9 mouse cellular contexts compared by ENCODE assay signal in the genomic region with DNA sequence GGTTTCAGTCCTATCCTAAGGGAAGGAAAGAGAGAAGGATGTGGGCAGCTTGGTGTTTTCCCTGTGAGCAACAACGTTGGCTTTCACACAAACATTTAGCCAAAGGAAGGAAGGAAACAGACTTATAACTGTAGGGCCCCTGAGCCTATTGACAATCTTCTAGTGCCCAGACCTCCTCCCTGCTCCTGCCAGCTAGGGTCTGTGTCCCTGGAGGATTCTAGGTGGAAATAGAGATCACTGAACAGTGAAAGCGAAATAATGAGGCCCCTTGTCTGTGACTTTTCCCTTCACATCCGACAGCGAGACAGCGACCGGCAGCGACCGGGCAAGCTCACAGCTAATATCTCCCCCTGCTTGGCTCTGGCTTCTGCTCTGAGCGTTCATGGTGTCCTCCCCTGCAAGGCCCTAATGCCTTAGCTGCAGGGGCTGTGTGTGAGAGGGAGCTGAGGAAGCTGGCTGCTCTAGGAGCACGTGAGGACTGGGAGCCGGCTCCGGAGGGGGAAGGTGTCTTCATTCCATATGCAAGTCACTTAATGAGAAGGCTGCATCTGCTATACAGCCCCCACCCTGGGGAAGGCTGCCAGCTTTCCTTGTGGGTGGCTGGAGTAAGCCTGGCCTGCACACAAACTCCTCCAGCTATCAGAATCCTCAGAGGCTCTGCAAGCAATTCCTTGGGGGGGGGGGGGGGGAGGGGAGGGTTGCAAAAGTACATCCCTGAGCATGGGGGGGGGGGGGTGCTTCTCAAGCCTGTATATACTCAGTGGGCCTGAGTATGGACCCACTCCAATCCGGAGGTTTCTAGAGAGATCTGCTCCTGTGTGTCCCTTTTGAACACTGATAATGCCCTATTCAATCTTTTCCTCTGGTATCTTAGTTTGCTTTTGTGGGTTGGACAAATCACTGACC.
DNase-seq lines count a peak whose midpoint lies in the region; ATAC-seq and TF ChIP-seq lines count a peak whose summit lies in the region.
"Had no signal": no experiment of that assay in that cellular context is flagged by ENCODE, and none has a peak within 500 bp of the region (broad histone marks: within the 10 kb centered on the region; RNA-seq: fewer than 3 reads in every experiment).

No protein-coding gene starts in this region.

- H3K4me2 ChIP-seq in lung, embryonic 14.5 days: 0 out of 2 replicates have a peak overlapping the region, but pooled peaks have one; percentile 2
- peak overlapping the region; percentile 44 for H3K4me2 ChIP-seq in forebrain, embryonic 12.5 days
- peak overlapping the region; percentile 7 for H3K4me2 ChIP-seq in hindbrain, postnatal 0 days (ENCODE audit: low read depth, low read length)

- 0 out of 2 replicates have a peak overlapping the region, but pooled peaks have one; percentile 30 for H3K27ac ChIP-seq in lung, embryonic 14.5 days (ENCODE audit: low read depth)
- H3K27ac ChIP-seq in forebrain, embryonic 12.5 days: 0 out of 2 replicates have a peak overlapping the region, but pooled peaks have one; percentile 50
- peak overlapping the region; percentile 61 for H3K27ac ChIP-seq in hindbrain, postnatal 0 days
- H3K27ac ChIP-seq: liver, embryonic 14.5 days had no signal

- H3K9me3 ChIP-seq in lung, embryonic 14.5 days (ENCODE audit: low read depth, low read length): no peaks in the 10 kb centered on the region
- H3K9me3 ChIP-seq in forebrain, embryonic 12.5 days: no peaks in the 10 kb centered on the region
- no peaks in the 10 kb centered on the region for H3K9me3 ChIP-seq in hindbrain, postnatal 0 days (ENCODE audit: low read length)

- H3K9ac ChIP-seq in lung, embryonic 14.5 days: no peak overlapping the region
- H3K9ac ChIP-seq in forebrain, embryonic 12.5 days: peak overlapping the region; percentile 21; the same call in 1 of the 2 replicates
- 0 out of 2 replicates have a peak overlapping the region, but pooled peaks have one; percentile 0 for H3K9ac ChIP-seq in hindbrain, postnatal 0 days (replicated peaks; ENCODE audit: low read length)
- H3K9ac ChIP-seq: liver, embryonic 14.5 days had no signal

- H3K4me3 ChIP-seq in lung, embryonic 14.5 days (ENCODE audit: low read depth, low read length): no peak overlapping the region
- no peak overlapping the region; the same call in 1 of the 2 replicates for H3K4me3 ChIP-seq in forebrain, embryonic 12.5 days (replicated peaks)
- H3K4me3 ChIP-seq in hindbrain, postnatal 0 days (ENCODE audit: low read length): no peak overlapping the region

- WGBS in lung, embryonic 14.5 days: 8% methylated on average over 13 of the region's 13 CpGs
- WGBS in forebrain, embryonic 12.5 days: 7% methylated on average over 13 of the region's 13 CpGs
- WGBS in hindbrain, postnatal 0 days: 5% methylated on average over 13 of the region's 13 CpGs

- no peak for TF ChIP-seq CTCF in lung, embryonic 14.5 days (IDR thresholded peaks at IDR 0.05; ENCODE audit: low read depth)
- TF ChIP-seq CTCF in hindbrain, postnatal 0 days (IDR thresholded peaks at IDR 0.05; ENCODE audit: low read depth): no peak

- H3K27me3 ChIP-seq in lung, embryonic 14.5 days (ENCODE audit: insufficient read depth, low read length): no peaks in the 10 kb centered on the region
- no peaks in the 10 kb centered on the region for H3K27me3 ChIP-seq in forebrain, embryonic 12.5 days
- H3K27me3 ChIP-seq in hindbrain, postnatal 0 days (ENCODE audit: insufficient read depth, low read length): no peaks in the 10 kb centered on the region

- no peaks in the 10 kb centered on the region for H3K36me3 ChIP-seq in lung, embryonic 14.5 days (ENCODE audit: insufficient read depth)
- no peaks in the 10 kb centered on the region for H3K36me3 ChIP-seq in forebrain, embryonic 12.5 days (replicated peaks)
- no peaks in the 10 kb centered on the region for H3K36me3 ChIP-seq in hindbrain, postnatal 0 days (ENCODE audit: insufficient read depth, low read length)

- H3K4me1 ChIP-seq in lung, embryonic 14.5 days (ENCODE audit: insufficient read depth): no peaks in the 10 kb centered on the region
- peaks cover 13% of the 10 kb centered on the region for H3K4me1 ChIP-seq in forebrain, embryonic 12.5 days
- 0 out of 2 replicates have a peak, but pooled peaks cover 2% of the 10 kb centered on the region for H3K4me1 ChIP-seq in hindbrain, postnatal 0 days (ENCODE audit: insufficient read depth, low read length)

- peak; percentile 90 for ATAC-seq in lung, embryonic 14.5 days (ENCODE audit: insufficient read depth)
- ATAC-seq in forebrain, embryonic 12.5 days (ENCODE audit: low FRiP score): peak; percentile 88
- ATAC-seq in hindbrain, postnatal 0 days: peak; percentile 95

- DNase-seq in lung, embryonic 14.5 days: peak; percentile 64
- no peak for DNase-seq in lung, adult 18-20 months
- DNase-seq in hindbrain, postnatal 0 days (ENCODE audit: low spot score): peak; percentile 87
- peak; percentile 42 for DNase-seq in lung, postnatal 10 days
- DNase-seq in right cerebral cortex, postnatal 36 days (ENCODE audit: low spot score in 2 of 2): peak; percentile 87 to 89
- no peak for DNase-seq in spleen, adult 18-20 months
- no peak for DNase-seq in adrenal gland, adult 8-10 months

Comparison
In these comparisons a context has a peak if more than half of its experiments do, and no peak if none do; other contexts are left out.
1. DNase-seq: peak in lung, embryonic 14.5 days (single experiment), hindbrain, postnatal 0 days (single experiment), lung, postnatal 10 days (single experiment) and right cerebral cortex, postnatal 36 days (2 of 2); none in lung, adult 18-20 months (0 of 2), spleen, adult 18-20 months (0 of 2) and adrenal gland, adult 8-10 months (single experiment).
2. Peak in every context shown above with its lines, with median percentiles within 50 percentile points of each other: ATAC-seq, H3K27ac ChIP-seq and H3K4me2 ChIP-seq.